Mouse (Mus musculus) neural tube, embryonic 13.5 days (tissue): ENCODE measurements at regions not wholly inside any gene's neighbourhood (a gene's known extent, or its start where the extent isn't known, plus 50 kb on each side); places are given as distances from the start of the nearest gene placed in this dataset.
A peak's percentile ranks its signal among the peaks of the same experiment; 100 is the strongest.

Experiments used
- ATAC-seq: fragments of 200-750 bp; cut with Nextera tagmentation; 2 replicates; pipeline ENCODE4 v1.8.0; 2017; ENCODE audit warnings: low read depth, mild to moderate bottlenecking, moderate TSS enrichment, moderate library complexity
- H3K27ac ChIP-seq: fragments of 300-500 bp; sonication (generic); replicated peaks from 2 replicates; pipeline ENCODE4 v1.5.1; 2015; ENCODE audit warnings: moderate library complexity, mild to moderate bottlenecking, inconsistent platforms
- H3K27me3 ChIP-seq: fragments of 300-500 bp; sonication (generic); 2 replicates; pipeline ENCODE4 v1.6.1; 2015; ENCODE audit warnings: mild to moderate bottlenecking, inconsistent platforms
- H3K36me3 ChIP-seq: fragments of 300-500 bp; sonication (generic); 2 replicates; pipeline ENCODE4 v1.6.1; 2015; ENCODE audit warnings: mild to moderate bottlenecking, inconsistent platforms
- H3K4me1 ChIP-seq: fragments of 300-500 bp; sonication (generic); replicated peaks from 2 replicates; pipeline ENCODE4 v1.6.1; 2015; ENCODE audit warnings: inconsistent platforms
- H3K4me2 ChIP-seq: fragments of 300-500 bp; sonication (generic); 2 replicates; pipeline ENCODE4 v1.6.1; 2015; ENCODE audit warnings: inconsistent platforms, mild to moderate bottlenecking, moderate library complexity
- H3K4me3 ChIP-seq: fragments of 300-500 bp; sonication (generic); 2 replicates; pipeline ENCODE4 v1.5.1; 2015; ENCODE audit warnings: mild to moderate bottlenecking, inconsistent platforms
- H3K9ac ChIP-seq: fragments of 300-500 bp; sonication (generic); 2 replicates; pipeline ENCODE4 v1.6.1; 2015; ENCODE audit warnings: moderate library complexity, mild to moderate bottlenecking, inconsistent platforms
- H3K9me3 ChIP-seq: fragments of 300-500 bp; sonication (generic); 2 replicates; pipeline ENCODE4 v1.6.1; 2016; ENCODE audit warnings: inconsistent platforms
- WGBS: fragments of 180-500 bp; shearing (Covaris S2); methylation state at CpG from one replicate; pipeline ENCODE4 v1.1.7; 2015; 5-methylcytosine and 5-hydroxymethylcytosine counted together

GRCm38 (mm10) chr10:20891426-20891825, 60.9 kb upstream of the Ahi1 start:
- Histone ChIP-seq H3K9ac (no peak overlapping the region), H3K4me1 (no peaks in the 10 kb centered on the region), H3K27ac (no peak overlapping the region), H3K9me3 (no peaks in the 10 kb centered on the region), H3K27me3 (no peaks in the 10 kb centered on the region), H3K4me2 (no peak overlapping the region), H3K36me3 (no peaks in the 10 kb centered on the region), H3K4me3 (no peak overlapping the region)
- WGBS = 86% methylated on average over 6 of the region's 6 CpGs
- ATAC-seq = no peak

- Histone ChIP-seq H3K9ac (no peak overlapping the region), H3K4me2 (no peak overlapping the region), H3K4me1 (no peaks in the 10 kb centered on the region), H3K9me3 (no peaks in the 10 kb centered on the region), H3K27me3 (no peaks in the 10 kb centered on the region), H3K27ac (no peak overlapping the region), H3K4me3 (no peak overlapping the region), H3K36me3 (no peaks in the 10 kb centered on the region)
- 92% methylated on average over 5 of the region's 5 CpGs for WGBS
- ATAC-seq = no peak
Measured at GRCm38 (mm10) chr10:20883618-20884017, 68.7 kb upstream of the Ahi1 start.

GRCm38 (mm10) chr10:20882599-20882998, 69.7 kb upstream of the Ahi1 start:
- no peak for ATAC-seq
- WGBS = 87% methylated on average over 8 of the region's 8 CpGs
- H3K4me2 ChIP-seq = no peak overlapping the region
- no peaks in the 10 kb centered on the region for H3K27me3 ChIP-seq
- no peaks in the 10 kb centered on the region for H3K4me1 ChIP-seq
- no peak overlapping the region for H3K4me3 ChIP-seq
- H3K36me3 ChIP-seq = no peaks in the 10 kb centered on the region
- H3K9ac ChIP-seq = no peak overlapping the region
- H3K27ac ChIP-seq = no peak overlapping the region
- H3K9me3 ChIP-seq = no peaks in the 10 kb centered on the region

- Histone ChIP-seq H3K4me2 (no peak overlapping the region), H3K4me1 (no peaks in the 10 kb centered on the region), H3K36me3 (no peaks in the 10 kb centered on the region), H3K9ac (no peak overlapping the region), H3K27ac (no peak overlapping the region), H3K27me3 (no peaks in the 10 kb centered on the region), H3K4me3 (no peak overlapping the region), H3K9me3 (no peaks in the 10 kb centered on the region)
- no peak for ATAC-seq
- WGBS = 92% methylated on average over 4 of the region's 4 CpGs
Measured at GRCm38 (mm10) chr10:20880251-20880650, 72.1 kb upstream of the Ahi1 start.

GRCm38 (mm10) chr10:20879482-20879881, 72.9 kb upstream of the Ahi1 start:
- no peak for ATAC-seq
- no peaks in the 10 kb centered on the region for H3K36me3 ChIP-seq
- H3K27ac ChIP-seq = no peak overlapping the region
- H3K4me1 ChIP-seq = no peaks in the 10 kb centered on the region
- H3K4me2 ChIP-seq = no peak overlapping the region
- no peak overlapping the region for H3K9ac ChIP-seq
- no peak overlapping the region for H3K4me3 ChIP-seq
- H3K9me3 ChIP-seq = no peaks in the 10 kb centered on the region
- 78% methylated on average over 8 of the region's 8 CpGs for WGBS
- no peaks in the 10 kb centered on the region for H3K27me3 ChIP-seq

- WGBS = 89% methylated on average over 12 of the region's 12 CpGs
- no peak overlapping the region for H3K4me2 ChIP-seq
- H3K4me3 ChIP-seq = no peak overlapping the region
- no peaks in the 10 kb centered on the region for H3K36me3 ChIP-seq
- ATAC-seq = no peak
- H3K4me1 ChIP-seq = no peaks in the 10 kb centered on the region
- H3K27ac ChIP-seq = no peak overlapping the region
- no peaks in the 10 kb centered on the region for H3K9me3 ChIP-seq
- no peak overlapping the region for H3K9ac ChIP-seq
- H3K27me3 ChIP-seq = no peaks in the 10 kb centered on the region
Measured at GRCm38 (mm10) chr10:20867076-20867475, 85.3 kb upstream of the Ahi1 start.

- no peaks in the 10 kb centered on the region for H3K27me3 ChIP-seq
- no peak overlapping the region for H3K9ac ChIP-seq
- H3K4me2 ChIP-seq = no peak overlapping the region
- H3K4me1 ChIP-seq = no peaks in the 10 kb centered on the region
- no peaks in the 10 kb centered on the region; the same call in 1 of the 2 replicates for H3K9me3 ChIP-seq
- H3K36me3 ChIP-seq = no peaks in the 10 kb centered on the region
- no peak overlapping the region for H3K27ac ChIP-seq
- WGBS = 88% methylated on average over 4 of the region's 4 CpGs
- H3K4me3 ChIP-seq = no peak overlapping the region
- no peak for ATAC-seq
Measured at GRCm38 (mm10) chr10:20865031-20865430, 87.3 kb upstream of the Ahi1 start.

GRCm38 (mm10) chr10:20857413-20857812, 94.9 kb upstream of the Ahi1 start:
- Histone ChIP-seq H3K4me1 (peaks cover 10% of the 10 kb centered on the region), H3K27me3 (no peaks in the 10 kb centered on the region), H3K36me3 (no peaks in the 10 kb centered on the region), H3K9me3 (no peaks in the 10 kb centered on the region; the same call in 1 of the 2 replicates), H3K27ac (no peak overlapping the region), H3K4me3 (no peak overlapping the region), H3K4me2 (no peak overlapping the region), H3K9ac (no peak overlapping the region)
- WGBS = 96% methylated on average over 4 of the region's 4 CpGs
- no peak for ATAC-seq

GRCm38 (mm10) chr10:20854621-20855363, 97.6 kb upstream of the Ahi1 start:
- Histone ChIP-seq H3K4me1 (peaks cover 10% of the 10 kb centered on the region), H3K27ac (0 out of 2 replicates have a peak overlapping the region, but pooled peaks have one; percentile 46), H3K9me3 (no peaks in the 10 kb centered on the region), H3K27me3 (no peaks in the 10 kb centered on the region), H3K4me2 (peak overlapping the region; percentile 43), H3K4me3 (peak overlapping the region; percentile 9; the same call in 1 of the 2 replicates), H3K36me3 (no peaks in the 10 kb centered on the region), H3K9ac (no peak overlapping the region; the same call in 1 of the 2 replicates)
- ATAC-seq = peak; percentile 90
- 38% methylated on average over 14 of the region's 14 CpGs for WGBS

GRCm38 (mm10) chr10:20847287-20847686, 105.1 kb upstream of the Ahi1 start:
- no peaks in the 10 kb centered on the region for H3K9me3 ChIP-seq
- ATAC-seq = no peak
- 82% methylated on average over 8 of the region's 8 CpGs for WGBS
- H3K9ac ChIP-seq = no peak overlapping the region
- no peak overlapping the region for H3K4me2 ChIP-seq
- H3K27me3 ChIP-seq = no peaks in the 10 kb centered on the region
- H3K4me1 ChIP-seq = no peaks in the 10 kb centered on the region
- no peak overlapping the region for H3K4me3 ChIP-seq
- H3K36me3 ChIP-seq = no peaks in the 10 kb centered on the region
- no peak overlapping the region for H3K27ac ChIP-seq

GRCm38 (mm10) chr10:20843277-20843676, 109.1 kb upstream of the Ahi1 start:
- Histone ChIP-seq H3K27ac (no peak overlapping the region), H3K4me3 (no peak overlapping the region), H3K4me1 (no peaks in the 10 kb centered on the region), H3K36me3 (no peaks in the 10 kb centered on the region), H3K9ac (no peak overlapping the region), H3K9me3 (no peaks in the 10 kb centered on the region), H3K4me2 (no peak overlapping the region), H3K27me3 (no peaks in the 10 kb centered on the region)
- 65% methylated on average over 3 of the region's 3 CpGs for WGBS
- peak; percentile 27; the same call in 1 of the 2 replicates for ATAC-seq

- no peak for ATAC-seq
- Histone ChIP-seq H3K27me3 (no peaks in the 10 kb centered on the region), H3K4me2 (no peak overlapping the region), H3K27ac (no peak overlapping the region), H3K4me1 (no peaks in the 10 kb centered on the region), H3K9me3 (no peaks in the 10 kb centered on the region), H3K9ac (no peak overlapping the region), H3K4me3 (no peak overlapping the region), H3K36me3 (no peaks in the 10 kb centered on the region)
- 80% methylated on average over 1 of the region's 1 CpGs for WGBS
Measured at GRCm38 (mm10) chr10:20842131-20842530, 110.2 kb upstream of the Ahi1 start.
